Mouse (Mus musculus): ENCODE data around the gene Zfp867. TPM values are rescaled to one million over a fixed set of nuclear protein-coding genes. Genes with fewer than 3 reads are reported as not detected.

The Zfp867 gene
- polyA plus RNA-seq, 1 experiment, result 9.4 TPM

- no peaks in the 10 kb centered on the region for H3K4me1 ChIP-seq (ENCODE audit: control insufficient read depth, insufficient read depth, low read length)
- no peak overlapping the region for H3K4me3 ChIP-seq (ENCODE audit: low read depth, low read length)
- no peaks in the 10 kb centered on the region for H3K27me3 ChIP-seq (ENCODE audit: control insufficient read depth, insufficient read depth, low read length, poor library complexity, severe bottlenecking)
- peaks cover 16% of the 10 kb centered on the region for H3K36me3 ChIP-seq (ENCODE audit: control insufficient read depth, insufficient read depth, low read length, poor library complexity, severe bottlenecking)
- no peaks in the 10 kb centered on the region for H3K9me3 ChIP-seq (replicated peaks; ENCODE audit: control insufficient read depth, insufficient read depth, low read length, poor library complexity, severe bottlenecking)
- TF ChIP-seq POLR2A (IDR thresholded peaks at IDR 0.05; ENCODE audit: insufficient read depth, low read length) (no peak), EP300 (IDR thresholded peaks at IDR 0.05; ENCODE audit: insufficient read depth, low read depth, low read length) (no peak), CTCF (IDR thresholded peaks at IDR 0.05; ENCODE audit: low read depth, low read length) (no peak)
- H3K27ac ChIP-seq (ENCODE audit: insufficient read depth, low read length), result no peak overlapping the region
- H3K9ac ChIP-seq (ENCODE audit: low read depth, poor library complexity, severe bottlenecking), result no peak overlapping the region
Measured at GRCm38 (mm10) chr11:59418708-59419107, 53.6 kb downstream of the Zfp867 start.

GRCm38 (mm10) chr11:59412999-59413863 lies 59.0 kb downstream of the Zfp867 start:
- Histone ChIP-seq H3K27me3 (ENCODE audit: control insufficient read depth, insufficient read depth, low read length, poor library complexity, severe bottlenecking) (no peaks in the 10 kb centered on the region), H3K9ac (ENCODE audit: low read depth, poor library complexity, severe bottlenecking) (no peak overlapping the region), H3K4me1 (ENCODE audit: control insufficient read depth, insufficient read depth, low read length) (no peaks in the 10 kb centered on the region), H3K27ac (ENCODE audit: insufficient read depth, low read length) (no peak overlapping the region), H3K9me3 (replicated peaks; ENCODE audit: control insufficient read depth, insufficient read depth, low read length, poor library complexity, severe bottlenecking) (no peaks in the 10 kb centered on the region), H3K36me3 (ENCODE audit: control insufficient read depth, insufficient read depth, low read length, poor library complexity, severe bottlenecking) (no peaks in the 10 kb centered on the region), H3K4me3 (ENCODE audit: low read depth, low read length) (no peak overlapping the region)
- TF ChIP-seq POLR2A (IDR thresholded peaks at IDR 0.05; ENCODE audit: insufficient read depth, low read length), result no peak
- no peak for TF ChIP-seq EP300 (IDR thresholded peaks at IDR 0.05; ENCODE audit: insufficient read depth, low read depth, low read length)
- no peak for TF ChIP-seq CTCF (IDR thresholded peaks at IDR 0.05; ENCODE audit: low read depth, low read length)

- TF ChIP-seq POLR2A (IDR thresholded peaks at IDR 0.05; ENCODE audit: insufficient read depth, low read length) (no peak), EP300 (IDR thresholded peaks at IDR 0.05; ENCODE audit: insufficient read depth, low read depth, low read length) (no peak)
- H3K4me1 ChIP-seq (ENCODE audit: control insufficient read depth, insufficient read depth, low read length), result no peaks in the 10 kb centered on the region
- H3K27ac ChIP-seq (ENCODE audit: insufficient read depth, low read length), result no peak overlapping the region
- no peaks in the 10 kb centered on the region for H3K9me3 ChIP-seq (replicated peaks; ENCODE audit: control insufficient read depth, insufficient read depth, low read length, poor library complexity, severe bottlenecking)
- H3K4me3 ChIP-seq (ENCODE audit: low read depth, low read length), result no peak overlapping the region
- H3K36me3 ChIP-seq (ENCODE audit: control insufficient read depth, insufficient read depth, low read length, poor library complexity, severe bottlenecking), result peaks cover 5% of the 10 kb centered on the region
- H3K27me3 ChIP-seq (ENCODE audit: control insufficient read depth, insufficient read depth, low read length, poor library complexity, severe bottlenecking), result no peaks in the 10 kb centered on the region
- H3K9ac ChIP-seq (ENCODE audit: low read depth, poor library complexity, severe bottlenecking), result no peak overlapping the region
Measured at GRCm38 (mm10) chr11:59412058-59412457, 60.2 kb downstream of the Zfp867 start.

Other genes with a start within 250 kb of the Zfp867 start
- gene Arf1, start 244.2 kb downstream of the Zfp867 start, polyA plus RNA-seq (2011; ENCODE audit: insufficient read depth, insufficient read length, low read depth, missing spikeins), result 375 and 376 TPM in 2 replicates
- 0.36 and 0.64 TPM in 2 replicates for gene Wnt3a, start 181.7 kb downstream of the Zfp867 start, polyA plus RNA-seq (2011; ENCODE audit: insufficient read depth, insufficient read length, low read depth, missing spikeins)
- 6.5 and 6.8 TPM in 2 replicates for gene Wnt9a, start 165.5 kb downstream of the Zfp867 start, polyA plus RNA-seq (2011; ENCODE audit: insufficient read depth, insufficient read length, low read depth, missing spikeins)
- gene Prss38, start 96.8 kb downstream of the Zfp867 start, polyA plus RNA-seq (2011; ENCODE audit: insufficient read depth, insufficient read length, low read depth, missing spikeins), result 0.48 TPM in 1 of 2 replicates, not detected in the other
- 12.6 and 13.7 TPM in 2 replicates for gene Jmjd4, start 22.4 kb downstream of the Zfp867 start, polyA plus RNA-seq (2011; ENCODE audit: insufficient read depth, insufficient read length, low read depth, missing spikeins)
- gene Snap47, start 21.3 kb downstream of the Zfp867 start, polyA plus RNA-seq (2011; ENCODE audit: insufficient read depth, insufficient read length, low read depth, missing spikeins), result 70.4 and 78.6 TPM in 2 replicates
- gene Zkscan17, start 54.3 kb upstream of the Zfp867 start, polyA plus RNA-seq (2011; ENCODE audit: insufficient read depth, insufficient read length, low read depth, missing spikeins), result 52.5 and 56.8 TPM in 2 replicates
- 0.17 TPM in 1 of 2 replicates, not detected in the other for gene Nlrp3, start 69.1 kb upstream of the Zfp867 start, polyA plus RNA-seq (2011; ENCODE audit: insufficient read depth, insufficient read length, low read depth, missing spikeins)
- not detected in 2 replicates for gene Olfr222, start 103.8 kb upstream of the Zfp867 start, polyA plus RNA-seq (2011; ENCODE audit: insufficient read depth, insufficient read length, low read depth, missing spikeins)
- not detected in 2 replicates for gene Olfr223, start 120.8 kb upstream of the Zfp867 start, polyA plus RNA-seq (2011; ENCODE audit: insufficient read depth, insufficient read length, low read depth, missing spikeins)
- gene Mprip, start 188.8 kb upstream of the Zfp867 start, polyA plus RNA-seq (2011; ENCODE audit: insufficient read depth, insufficient read length, low read depth, missing spikeins), result 85.9 and 89.9 TPM in 2 replicates

All from ES-Bruce4 (cell line).